Mouse (Mus musculus) liver, embryonic 13.5 days (tissue): ENCODE measurements around the gene Accs. TPM values are rescaled to one million over a fixed set of nuclear protein-coding genes. Genes with fewer than 3 reads are reported as not detected.

Experiments used
- ATAC-seq: fragments of 200-750 bp; cut with Nextera tagmentation; 2 replicates; pipeline ENCODE4 v1.8.0; 2017; ENCODE audit warnings: low read depth, mild to moderate bottlenecking, moderate number of reproducible peaks, moderate library complexity
- DNase-seq: peaks from one replicate; pipeline ENCODE4 v3.0.0; 2022
- H3K27ac ChIP-seq: fragments of 300-500 bp; sonication (generic); 2 replicates; pipeline ENCODE4 v1.5.1; 2015; ENCODE audit warnings: moderate library complexity, mild to moderate bottlenecking, inconsistent platforms
- H3K27me3 ChIP-seq: fragments of 300-500 bp; sonication (generic); 2 replicates; pipeline ENCODE4 v1.6.1; 2015; ENCODE audit warnings: mild to moderate bottlenecking, inconsistent platforms
- H3K36me3 ChIP-seq: fragments of 300-500 bp; sonication (generic); 2 replicates; pipeline ENCODE4 v1.6.1; 2015; ENCODE audit warnings: mild to moderate bottlenecking, inconsistent platforms
- H3K4me1 ChIP-seq: fragments of 300-500 bp; sonication (generic); replicated peaks from 2 replicates; pipeline ENCODE4 v1.6.1; 2015; ENCODE audit warnings: inconsistent platforms
- H3K4me2 ChIP-seq: fragments of 300-500 bp; sonication (generic); 2 replicates; pipeline ENCODE4 v1.6.1; 2015; ENCODE audit warnings: inconsistent platforms, mild to moderate bottlenecking, moderate library complexity
- H3K4me3 ChIP-seq: fragments of 300-500 bp; sonication (generic); replicated peaks from 2 replicates; pipeline ENCODE4 v1.5.1; 2015; ENCODE audit warnings: mild to moderate bottlenecking, inconsistent platforms
- H3K9ac ChIP-seq: fragments of 300-500 bp; sonication (generic); 2 replicates; pipeline ENCODE4 v1.6.1; 2015; ENCODE audit warnings: mild to moderate bottlenecking, inconsistent platforms
- H3K9me3 ChIP-seq: fragments of 300-500 bp; sonication (generic); replicated peaks from 2 replicates; pipeline ENCODE4 v1.6.1; 2016; ENCODE audit warnings: inconsistent platforms
- WGBS: fragments of 180-500 bp; shearing (Covaris S2); methylation state at CpG from one replicate; pipeline ENCODE4 v1.1.7; 2015; ENCODE audit not compliant: insufficient replicate concordance; 5-methylcytosine and 5-hydroxymethylcytosine counted together
- polyA plus RNA-seq: library from polyadenylated mRNA; unstranded; fragments of >200 nt; fragmentation: Nextera tagmentation; extraction: Ambion mirVana; gene quantifications from 2 replicates; pipeline ENCODE4 v1.2.1, GENCODE M21; 2015

Accs gene
- polyA plus RNA-seq, result 0.97 and 1.6 TPM in 2 replicates

GRCm38 (mm10) chr2:93849505-93850089, at the start of gene Accs:
TSS of gene Accs (minus strand) at chr2:93849943.
- Histone ChIP-seq H3K4me2 (peak within 1 kb of the TSS; percentile 80), H3K9me3 (no peaks in the 10 kb centered on the region), H3K9ac (peak within 1 kb of the TSS; percentile 70), H3K4me3 (peak within 1 kb of the TSS; percentile 67), H3K4me1 (peaks cover 17% of the 10 kb centered on the region), H3K27me3 (no peaks in the 10 kb centered on the region), H3K36me3 (no peaks in the 10 kb centered on the region), H3K27ac (no peak within 1 kb of the TSS)
- DNase-seq (peak; percentile 56), ATAC-seq (peak; percentile 81)
- WGBS, result under 1% methylated on average over 28 of the region's 28 CpGs

- 17% methylated on average over 9 of the region's 9 CpGs for WGBS
- Histone ChIP-seq H3K27me3 (no peaks in the 10 kb centered on the region), H3K36me3 (no peaks in the 10 kb centered on the region), H3K9me3 (no peaks in the 10 kb centered on the region), H3K4me1 (no peaks in the 10 kb centered on the region), H3K4me3 (no peak overlapping the region), H3K4me2 (no peak overlapping the region), H3K27ac (peak overlapping the region; percentile 55), H3K9ac (no peak overlapping the region)
- ATAC-seq, result peak; percentile 55; the same call in 1 of the 2 replicates
- no peak for DNase-seq
These were observed 42.0 kb upstream of the Accs start for GRCm38 (mm10) chr2:93891611-93892280.

GRCm38 (mm10) chr2:93890143-93890542, 40.4 kb upstream of the Accs start:
- Histone ChIP-seq H3K27me3 (no peaks in the 10 kb centered on the region), H3K36me3 (no peaks in the 10 kb centered on the region), H3K9me3 (no peaks in the 10 kb centered on the region), H3K4me1 (no peaks in the 10 kb centered on the region), H3K4me2 (no peak overlapping the region), H3K9ac (no peak overlapping the region), H3K4me3 (no peak overlapping the region), H3K27ac (no peak overlapping the region)
- no peak for DNase-seq
- WGBS, result 66% methylated on average over 8 of the region's 8 CpGs
- ATAC-seq, result no peak

- no peak for ATAC-seq
- WGBS, result 34% methylated on average over 7 of the region's 7 CpGs
- Histone ChIP-seq H3K9ac (no peak overlapping the region), H3K4me1 (no peaks in the 10 kb centered on the region), H3K36me3 (no peaks in the 10 kb centered on the region), H3K4me3 (no peak overlapping the region), H3K27me3 (no peaks in the 10 kb centered on the region), H3K27ac (no peak overlapping the region), H3K4me2 (no peak overlapping the region), H3K9me3 (no peaks in the 10 kb centered on the region)
- DNase-seq, result no peak
These were observed 39.3 kb upstream of the Accs start for GRCm38 (mm10) chr2:93889071-93889470.

- Histone ChIP-seq H3K36me3 (no peaks in the 10 kb centered on the region), H3K9me3 (no peaks in the 10 kb centered on the region), H3K9ac (no peak overlapping the region), H3K4me3 (no peak overlapping the region), H3K27ac (no peak overlapping the region), H3K27me3 (no peaks in the 10 kb centered on the region), H3K4me2 (no peak overlapping the region), H3K4me1 (no peaks in the 10 kb centered on the region)
- DNase-seq (no peak), ATAC-seq (no peak)
- 73% methylated on average over 6 of the region's 6 CpGs for WGBS
These were observed 38.6 kb upstream of the Accs start for GRCm38 (mm10) chr2:93888366-93888765.

- H3K27ac ChIP-seq, result no peak overlapping the region
These were observed 37.5 kb upstream of the Accs start for GRCm38 (mm10) chr2:93887273-93887672.

GRCm38 (mm10) chr2:93886013-93886794, 36.5 kb upstream of the Accs start:
- no peaks in the 10 kb centered on the region for H3K36me3 ChIP-seq
- no peaks in the 10 kb centered on the region for H3K4me1 ChIP-seq
- 43% methylated on average over 10 of the region's 10 CpGs for WGBS
- H3K9me3 ChIP-seq, result no peaks in the 10 kb centered on the region
- DNase-seq (no peak), ATAC-seq (no peak)
- H3K4me3 ChIP-seq, result no peak overlapping the region
- no peak overlapping the region for H3K27ac ChIP-seq
- no peak overlapping the region for H3K9ac ChIP-seq
- no peaks in the 10 kb centered on the region for H3K27me3 ChIP-seq
- H3K4me2 ChIP-seq, result no peak overlapping the region

More at GRCm38 (mm10) chr2:93887273-93887672, 37.5 kb upstream of the Accs start:
- H3K4me3 ChIP-seq, result no peak overlapping the region
- no peaks in the 10 kb centered on the region for H3K27me3 ChIP-seq
- H3K4me1 ChIP-seq, result no peaks in the 10 kb centered on the region
- no peak overlapping the region for H3K9ac ChIP-seq
- H3K4me2 ChIP-seq, result no peak overlapping the region
- no peaks in the 10 kb centered on the region for H3K36me3 ChIP-seq
- no peak for ATAC-seq
- 19% methylated on average over 11 of the region's 11 CpGs for WGBS
- no peak for DNase-seq
- no peaks in the 10 kb centered on the region for H3K9me3 ChIP-seq

DNA sequence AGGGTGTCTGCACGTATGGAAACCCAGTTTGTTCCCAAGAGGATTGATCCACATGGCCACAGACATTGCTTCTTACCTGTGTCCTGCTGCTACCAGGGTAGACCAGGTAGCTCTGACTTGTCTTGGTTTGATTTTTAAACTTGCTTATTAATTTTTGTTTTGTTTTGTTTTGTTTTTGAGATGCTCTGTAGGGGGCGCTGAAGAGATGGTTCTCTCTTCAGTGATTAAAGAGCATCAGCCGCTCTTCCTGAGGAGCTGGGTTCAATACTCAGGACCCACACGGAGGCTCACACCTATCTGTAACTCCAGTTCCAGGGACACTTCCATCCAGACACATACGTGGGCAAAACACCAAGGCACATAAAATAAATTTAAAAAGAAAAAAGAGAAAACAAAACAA, 33.3 kb upstream of the Accs start:
- no peak for ATAC-seq
- no peak overlapping the region for H3K9ac ChIP-seq
- WGBS, result 48% methylated on average over 5 of the region's 5 CpGs

GRCm38 (mm10) chr2:93881640-93882367, 32.1 kb upstream of the Accs start:
- Histone ChIP-seq H3K27ac (no peak overlapping the region), H3K9me3 (no peaks in the 10 kb centered on the region), H3K9ac (no peak overlapping the region), H3K4me1 (no peaks in the 10 kb centered on the region), H3K4me3 (no peak overlapping the region), H3K4me2 (no peak overlapping the region), H3K36me3 (no peaks in the 10 kb centered on the region), H3K27me3 (no peaks in the 10 kb centered on the region)
- DNase-seq (no peak), ATAC-seq (no peak)
- 75% methylated on average over 9 of the region's 9 CpGs for WGBS

More for the DNA sequence above, 33.3 kb upstream of the Accs start:
- no peaks in the 10 kb centered on the region for H3K27me3 ChIP-seq
- no peaks in the 10 kb centered on the region for H3K36me3 ChIP-seq
- H3K9me3 ChIP-seq, result no peaks in the 10 kb centered on the region
- no peak overlapping the region for H3K4me2 ChIP-seq
- H3K4me1 ChIP-seq, result no peaks in the 10 kb centered on the region
- no peak overlapping the region for H3K4me3 ChIP-seq
- DNase-seq, result no peak
- H3K27ac ChIP-seq, result no peak overlapping the region

- 53% methylated on average over 3 of the region's 3 CpGs for WGBS
- Histone ChIP-seq H3K27ac (no peak overlapping the region), H3K4me3 (no peak overlapping the region), H3K4me2 (no peak overlapping the region), H3K9ac (no peak overlapping the region), H3K4me1 (no peaks in the 10 kb centered on the region), H3K9me3 (no peaks in the 10 kb centered on the region), H3K27me3 (no peaks in the 10 kb centered on the region), H3K36me3 (no peaks in the 10 kb centered on the region)
- DNase-seq, result no peak
- no peak for ATAC-seq
These were observed 31.2 kb upstream of the Accs start for GRCm38 (mm10) chr2:93880981-93881380.

- no peak overlapping the region for H3K4me3 ChIP-seq
- H3K27me3 ChIP-seq, result no peaks in the 10 kb centered on the region
- H3K9me3 ChIP-seq, result no peaks in the 10 kb centered on the region
- H3K4me2 ChIP-seq, result no peak overlapping the region
- H3K4me1 ChIP-seq, result no peaks in the 10 kb centered on the region
- no peak overlapping the region for H3K27ac ChIP-seq
- DNase-seq (no peak), ATAC-seq (no peak)
- H3K36me3 ChIP-seq, result no peaks in the 10 kb centered on the region
- H3K9ac ChIP-seq, result no peak overlapping the region
- 59% methylated on average over 8 of the region's 8 CpGs for WGBS
These were observed 30.7 kb upstream of the Accs start for GRCm38 (mm10) chr2:93880450-93880849.
